Mouse (Mus musculus): ENCODE results near the gene Mpz. TPM values are rescaled to one million over a fixed set of nuclear protein-coding genes. Genes with fewer than 3 reads are reported as not detected.
"Not testable (repeated sequence)": the region's sequence is repeated elsewhere in the genome, so short reads cannot be mapped to it uniquely, and the experiment has no call there.

The Mpz gene
- total RNA-seq, 2 experiments from 2014 or later: not detected

DNA sequence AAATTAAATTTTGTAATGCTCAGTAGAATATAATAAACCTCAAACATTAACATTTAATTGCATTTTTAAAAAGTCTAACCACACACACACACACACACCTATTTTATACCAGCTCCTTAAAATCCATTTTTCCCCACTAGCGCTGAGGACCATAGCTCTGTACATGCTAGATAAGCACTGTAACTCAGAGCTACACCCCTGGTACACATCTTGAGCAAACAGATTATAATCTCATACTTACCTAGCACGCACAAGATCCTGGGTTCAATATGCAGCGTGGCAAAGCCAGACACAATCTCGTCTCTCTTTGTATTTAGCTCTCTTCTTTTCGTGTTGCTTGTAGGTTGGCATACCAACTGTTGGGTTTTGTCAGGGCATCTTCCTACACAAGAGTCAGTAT lies 26.1 kb upstream of the Mpz start:
- ATAC-seq (ENCODE audit: poor library complexity, severe bottlenecking): no peak

DNA sequence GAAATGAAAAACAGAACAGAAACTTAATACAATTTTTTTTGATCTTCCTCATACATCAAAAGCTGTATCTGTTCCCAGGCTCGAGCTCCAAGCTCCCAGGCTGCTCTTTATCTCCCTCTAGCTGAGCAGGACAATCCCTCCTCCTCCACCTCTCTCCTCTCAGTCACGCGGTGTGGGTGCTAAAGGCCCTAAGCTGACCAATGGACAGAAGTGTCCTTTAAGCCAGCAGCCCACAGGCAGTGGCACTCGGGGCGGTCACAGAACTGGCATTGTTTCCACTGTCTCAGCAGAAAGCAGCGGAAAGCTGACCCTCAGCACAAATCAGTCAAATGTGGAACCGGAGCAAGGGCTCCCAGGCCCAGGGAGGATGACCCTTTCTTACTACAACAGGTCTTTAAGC lies 21.3 kb upstream of the Mpz start:
- ATAC-seq (ENCODE audit: poor library complexity, severe bottlenecking): no peak

DNA sequence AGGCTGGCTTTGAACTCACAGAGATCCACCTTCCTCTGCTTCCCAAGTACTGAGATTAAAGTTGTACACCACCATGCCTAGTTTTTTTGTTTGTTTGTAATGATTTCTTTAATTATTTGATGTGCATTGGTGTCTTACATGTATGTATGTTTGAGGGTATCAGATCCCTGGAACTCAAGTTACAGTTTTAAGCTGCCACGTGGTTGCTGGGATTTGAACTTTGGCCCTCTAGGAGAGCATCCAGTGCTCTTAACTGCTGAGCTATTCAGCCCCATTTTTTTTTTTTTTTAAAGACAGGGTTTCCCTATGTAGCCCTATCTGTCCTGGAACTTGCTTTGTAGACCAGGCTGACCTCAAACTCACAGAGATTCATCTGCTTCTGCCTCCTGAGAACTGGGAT lies 19.5 kb upstream of the Mpz start:
- no peak for ATAC-seq (ENCODE audit: poor library complexity, severe bottlenecking)

DNA sequence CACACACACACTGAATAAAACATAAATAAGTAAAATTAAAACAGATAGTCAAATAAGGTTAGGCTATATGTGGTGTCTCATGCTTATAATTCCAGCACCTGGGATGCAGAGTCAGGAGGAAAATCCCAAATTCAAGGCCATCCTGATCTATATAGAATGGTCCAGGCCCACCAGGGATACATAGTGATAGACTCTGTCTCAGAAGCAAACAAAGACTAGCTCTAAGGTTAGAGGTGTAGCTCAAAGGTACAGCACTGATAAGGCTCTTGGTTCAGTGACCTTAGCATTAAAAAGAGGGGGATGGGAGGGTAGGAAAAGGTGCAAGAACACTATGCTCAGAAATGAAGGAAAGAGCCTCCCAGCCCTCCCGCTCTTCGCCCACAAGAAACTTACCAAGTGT lies 14.9 kb upstream of the Mpz start:
- ATAC-seq (ENCODE audit: poor library complexity, severe bottlenecking): no peak

DNA sequence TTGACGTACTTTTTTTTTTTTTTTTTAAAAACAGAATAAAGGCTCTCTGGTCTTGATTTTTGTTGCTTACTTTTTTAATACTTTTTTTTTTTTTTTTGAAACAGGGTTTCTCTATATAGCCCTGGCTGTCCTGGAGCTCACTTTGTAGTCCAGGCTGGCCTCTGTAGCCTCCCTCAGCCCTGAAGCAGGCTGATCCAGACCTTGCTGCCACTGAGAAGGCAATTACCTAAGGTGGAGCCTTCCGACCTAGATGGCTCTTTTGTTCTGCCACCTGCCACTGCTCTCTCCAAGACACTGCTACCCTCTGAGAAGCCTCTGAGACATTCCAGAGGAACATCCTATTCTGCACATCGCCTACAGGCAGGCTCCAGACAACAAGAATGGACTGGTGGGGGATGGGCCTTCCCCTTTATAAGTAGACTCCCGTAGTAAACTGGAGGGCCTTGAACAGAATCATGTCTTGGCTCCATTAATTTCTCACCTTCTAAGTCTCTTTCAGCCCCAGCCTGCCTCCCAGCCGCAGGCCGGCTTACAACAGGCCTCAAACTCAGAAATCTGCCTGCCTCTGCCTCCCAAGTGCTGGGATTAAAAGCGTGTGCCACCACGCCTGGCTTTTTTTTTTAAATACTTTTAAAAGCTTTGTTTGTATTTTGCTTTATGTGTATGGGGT lies 12.9 kb upstream of the Mpz start:
- ATAC-seq (ENCODE audit: poor library complexity, severe bottlenecking): not testable (repeated sequence)

DNA sequence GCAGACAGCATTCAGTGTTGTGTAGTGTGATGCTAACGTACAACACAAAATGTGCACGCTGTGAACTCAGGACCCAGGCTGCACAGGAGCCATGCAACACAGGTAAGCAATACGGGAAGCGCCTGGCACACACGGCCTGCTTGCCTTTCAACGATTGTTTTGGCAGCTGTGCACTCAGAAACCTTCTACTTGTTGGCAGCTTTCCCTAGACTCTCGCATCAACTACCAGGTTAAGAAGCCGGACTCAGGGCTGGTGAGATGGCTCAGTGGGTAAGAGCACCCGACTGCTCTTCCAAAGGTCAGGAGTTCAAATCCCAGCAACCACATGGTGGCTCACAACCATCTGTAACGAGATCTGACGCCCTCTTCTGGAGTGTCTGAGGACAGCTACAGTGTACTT lies 7.5 kb upstream of the Mpz start:
- ATAC-seq (ENCODE audit: poor library complexity, severe bottlenecking): not testable (repeated sequence)

DNA sequence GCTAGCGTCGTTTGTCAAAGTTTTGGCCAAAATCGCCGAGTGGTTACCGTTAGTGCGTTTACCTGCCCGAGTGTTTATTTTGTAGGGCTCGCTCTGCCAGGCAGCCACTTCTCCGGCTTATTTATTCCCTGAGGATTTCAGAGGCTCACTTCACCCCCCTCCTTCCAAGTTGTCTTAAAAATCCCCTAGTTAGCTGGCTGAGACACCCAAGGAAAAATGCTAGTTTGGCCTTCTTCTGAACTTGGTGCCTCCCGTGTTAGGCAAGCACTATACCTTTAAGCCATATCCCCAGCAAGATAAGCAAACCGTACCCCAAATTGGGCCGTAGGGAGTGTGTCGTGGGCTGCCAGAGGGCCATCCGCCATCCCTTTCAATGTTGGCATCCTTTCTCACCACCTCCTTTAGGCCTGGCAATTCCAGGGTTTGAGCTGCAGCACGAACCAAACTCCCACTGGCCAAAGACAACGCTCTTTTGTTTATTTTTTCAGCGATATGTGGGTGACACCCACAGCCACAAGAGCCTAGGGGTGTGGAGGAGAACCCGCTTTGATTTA lies 404 bp downstream of the Mpz start:
- ATAC-seq (ENCODE audit: poor library complexity, severe bottlenecking): peak; percentile 9; the same call in 1 of the 2 replicates

DNA sequence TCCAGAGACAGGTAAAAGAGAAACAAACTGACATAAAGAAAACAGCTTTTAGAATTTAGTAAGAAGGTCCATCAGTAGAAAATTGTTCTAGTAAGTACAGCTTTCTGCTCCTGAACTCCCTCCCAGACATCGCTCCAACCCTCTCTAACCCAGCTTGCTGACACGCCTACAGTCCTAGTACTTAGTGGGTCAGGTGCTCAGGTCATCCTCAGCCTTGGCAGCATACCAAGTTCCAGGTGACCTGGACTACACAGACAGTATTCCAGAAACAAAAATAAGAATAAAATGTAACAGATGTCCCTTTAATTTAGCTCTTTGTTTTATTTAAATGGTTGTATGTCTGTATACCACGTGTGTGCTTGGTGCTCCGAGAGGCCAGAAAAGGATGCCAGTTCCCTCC lies 1.5 kb downstream of the Mpz start:
- ATAC-seq (ENCODE audit: poor library complexity, severe bottlenecking): no peak

DNA sequence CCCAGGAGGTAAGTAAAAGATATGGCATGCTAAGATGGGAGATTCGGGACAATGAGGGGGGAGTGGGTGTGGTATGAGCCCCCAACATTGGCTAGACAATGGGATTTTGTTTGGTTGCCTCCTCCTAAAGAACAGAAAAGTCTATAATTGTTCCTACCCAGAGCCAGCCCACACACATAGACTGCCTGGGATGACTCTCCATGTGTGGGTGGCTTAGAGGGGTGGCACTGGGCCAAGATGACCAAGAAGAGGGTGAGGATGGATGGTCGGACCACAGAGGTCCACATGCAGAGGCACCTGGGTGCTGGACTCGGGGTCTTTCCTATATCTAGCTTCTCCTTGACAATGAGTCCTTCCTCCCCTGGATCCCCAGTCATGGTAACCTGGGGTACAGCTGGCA lies 6.1 kb downstream of the Mpz start:
- ATAC-seq (ENCODE audit: poor library complexity, severe bottlenecking): no peak

DNA sequence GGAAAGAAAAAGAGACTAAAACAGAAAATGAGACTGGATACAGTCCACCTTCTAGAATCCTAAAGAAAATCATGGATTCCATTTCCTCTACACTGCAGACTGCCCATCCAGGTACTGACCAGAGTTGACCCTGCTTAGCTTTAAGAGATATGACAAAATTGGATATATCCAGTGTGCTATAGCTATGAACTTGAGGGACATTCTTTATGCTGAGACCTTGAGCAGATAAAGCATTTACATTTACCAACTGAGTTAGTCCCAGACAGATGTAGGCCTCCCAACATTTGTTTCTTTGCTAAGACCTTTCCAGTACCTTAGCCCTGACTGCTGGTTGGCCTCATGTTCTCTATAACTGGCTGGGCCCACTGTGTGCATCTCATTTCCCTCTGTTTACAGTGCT lies 7.5 kb downstream of the Mpz start:
- ATAC-seq (ENCODE audit: poor library complexity, severe bottlenecking): no peak

DNA sequence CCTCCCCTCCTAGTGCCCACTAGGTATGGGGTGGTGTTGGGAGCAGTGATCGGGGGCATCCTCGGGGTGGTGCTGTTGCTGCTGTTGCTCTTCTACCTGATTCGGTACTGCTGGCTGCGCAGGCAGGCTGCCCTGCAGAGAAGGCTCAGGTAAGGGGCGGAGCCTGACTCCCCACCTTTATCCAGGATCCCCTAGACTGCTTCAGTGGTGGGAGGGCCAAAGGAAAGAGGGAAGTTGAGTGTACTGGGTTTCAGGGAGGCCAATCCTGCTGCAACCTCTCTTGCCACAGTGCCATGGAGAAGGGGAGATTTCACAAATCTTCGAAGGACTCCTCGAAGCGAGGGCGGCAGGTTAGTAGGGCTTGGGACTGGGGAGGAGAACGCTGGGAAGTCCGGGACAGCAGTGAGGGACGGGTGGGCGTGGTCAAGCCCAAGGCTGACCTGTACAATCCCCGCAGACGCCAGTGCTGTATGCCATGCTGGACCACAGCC lies 9.0 kb downstream of the Mpz start:
- peak; percentile 70 for ATAC-seq (ENCODE audit: poor library complexity, severe bottlenecking)

DNA sequence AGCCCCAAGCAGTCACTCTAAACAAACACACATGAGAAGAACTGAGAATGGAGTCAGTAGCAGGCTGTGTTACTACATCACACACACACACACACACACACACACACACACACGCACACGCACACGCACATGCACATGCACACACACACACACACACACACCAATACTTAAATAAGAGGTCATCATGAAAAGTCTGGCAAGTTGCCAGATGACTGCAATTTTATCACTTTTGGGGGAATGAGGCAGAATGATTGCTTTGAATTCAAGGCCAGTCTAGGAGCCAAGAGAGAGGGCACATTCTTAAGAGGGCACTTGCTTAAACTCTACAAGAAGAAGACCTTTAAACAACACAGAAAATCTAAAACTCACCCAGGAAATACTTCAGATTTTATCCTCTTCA lies 12.0 kb downstream of the Mpz start:
- ATAC-seq (ENCODE audit: poor library complexity, severe bottlenecking): no peak

DNA sequence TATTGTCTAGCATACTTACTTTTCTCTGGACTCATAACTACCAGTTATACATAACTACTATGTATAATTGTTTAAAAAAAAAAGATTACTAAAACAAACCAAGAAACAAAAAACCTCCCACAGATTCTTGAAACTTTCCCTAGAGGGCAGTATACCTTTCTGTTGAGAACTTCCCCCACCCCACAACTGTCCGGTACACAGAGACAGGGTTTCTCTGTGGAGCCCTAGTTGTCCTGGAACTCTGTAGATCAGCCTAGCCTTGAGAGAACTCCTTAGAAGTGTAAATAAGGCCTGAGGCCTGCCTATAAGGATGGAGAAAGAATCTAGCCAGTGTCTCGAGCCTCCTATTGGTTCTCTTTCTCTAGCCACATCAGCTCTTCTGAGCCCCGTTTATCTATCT lies 13.7 kb downstream of the Mpz start:
- 0 out of 2 replicates have a peak, but pooled peaks have one; percentile 39 for ATAC-seq (ENCODE audit: poor library complexity, severe bottlenecking)

DNA sequence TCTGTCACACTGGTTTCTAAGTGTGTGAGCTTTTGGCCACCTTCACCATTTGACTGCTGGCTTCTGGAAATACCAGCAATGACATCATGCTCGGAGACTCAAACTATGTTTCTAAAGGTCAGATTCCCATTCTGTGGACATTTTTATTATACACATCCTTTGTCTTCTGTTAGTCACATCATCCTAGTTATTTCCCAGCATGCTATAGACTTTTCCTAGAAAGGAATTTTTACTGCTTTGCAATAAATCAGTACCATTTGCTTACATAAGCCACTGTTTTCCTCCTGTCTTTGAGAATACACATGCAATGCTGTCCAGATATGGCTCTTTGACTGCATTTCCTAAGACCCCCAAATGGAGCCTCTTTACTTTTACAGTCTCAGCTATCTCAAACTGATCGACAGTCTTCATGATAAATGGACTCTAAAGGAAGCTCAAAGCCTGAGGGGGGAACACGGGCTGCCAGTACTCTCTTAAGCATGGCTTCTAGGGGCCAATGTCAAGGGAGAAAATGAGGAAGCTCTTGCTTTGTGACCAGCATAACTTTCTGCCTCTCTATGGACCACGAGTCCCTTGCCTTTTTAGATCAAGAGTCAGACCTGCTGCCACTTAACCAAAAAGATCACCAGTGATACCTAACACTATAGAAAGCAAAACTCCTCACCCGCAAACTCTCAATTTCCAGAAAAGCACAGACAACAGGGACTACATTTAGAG lies 15.3 kb downstream of the Mpz start:
- ATAC-seq (ENCODE audit: poor library complexity, severe bottlenecking): no peak

DNA sequence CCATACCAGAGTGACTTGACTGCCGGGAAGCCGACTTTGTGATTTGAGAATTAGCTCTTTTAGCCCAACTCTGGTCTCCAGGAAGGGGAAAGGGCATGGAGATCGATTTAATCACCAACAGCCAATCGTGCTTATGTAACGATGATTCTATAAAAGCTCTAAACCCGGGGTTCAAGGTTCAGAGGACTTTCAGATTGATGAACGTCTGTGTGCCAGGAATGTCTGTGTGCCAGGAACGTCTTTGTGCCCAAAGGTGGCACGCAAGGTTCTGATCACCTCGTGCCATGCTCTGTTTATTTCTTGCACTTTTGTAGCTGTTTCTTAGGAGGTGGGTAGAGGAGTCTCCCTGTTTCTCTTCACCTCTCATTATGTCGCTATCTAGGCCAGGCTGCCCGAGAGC lies 18.4 kb downstream of the Mpz start:
- no peak for ATAC-seq (ENCODE audit: poor library complexity, severe bottlenecking)

DNA sequence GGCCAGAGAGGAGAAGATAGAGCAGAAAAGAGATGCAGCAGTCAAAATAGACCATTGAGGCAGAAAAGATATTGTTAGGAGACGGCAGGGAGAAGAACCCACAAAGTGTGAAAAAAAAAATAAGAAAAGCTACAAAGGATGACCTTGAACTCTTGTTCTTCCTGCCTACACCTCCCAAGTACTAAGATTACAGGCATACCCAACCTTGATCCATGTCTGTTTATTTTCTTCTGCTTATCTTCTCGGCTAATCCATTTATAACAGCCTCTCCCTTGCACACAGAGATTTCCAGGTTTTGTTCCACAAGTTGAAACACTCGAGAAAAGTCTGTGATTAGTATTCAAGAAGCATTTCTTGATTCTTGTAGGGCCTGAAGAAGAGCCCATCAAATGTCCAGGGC lies 19.4 kb downstream of the Mpz start:
- ATAC-seq (ENCODE audit: poor library complexity, severe bottlenecking): no peak

DNA sequence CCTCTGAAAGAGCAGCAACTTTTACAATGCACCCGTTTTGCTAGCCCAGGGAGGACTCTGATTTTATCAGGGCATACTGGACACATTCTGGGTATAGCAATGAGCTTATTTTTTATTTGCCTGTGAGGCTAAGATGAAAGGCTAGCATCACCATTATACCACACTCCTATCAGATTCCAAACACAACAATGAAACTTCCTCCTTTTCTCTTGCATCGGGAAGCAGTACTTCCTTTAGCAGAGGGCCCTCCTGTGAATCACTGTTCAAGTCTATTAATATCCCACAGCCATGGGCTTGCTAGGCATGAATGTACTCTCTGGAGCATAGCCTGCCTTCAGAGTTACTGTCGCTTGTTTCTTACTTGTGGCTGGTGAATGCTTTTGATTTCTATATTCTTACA lies 20.6 kb downstream of the Mpz start:
- no peak for ATAC-seq (ENCODE audit: poor library complexity, severe bottlenecking)

DNA sequence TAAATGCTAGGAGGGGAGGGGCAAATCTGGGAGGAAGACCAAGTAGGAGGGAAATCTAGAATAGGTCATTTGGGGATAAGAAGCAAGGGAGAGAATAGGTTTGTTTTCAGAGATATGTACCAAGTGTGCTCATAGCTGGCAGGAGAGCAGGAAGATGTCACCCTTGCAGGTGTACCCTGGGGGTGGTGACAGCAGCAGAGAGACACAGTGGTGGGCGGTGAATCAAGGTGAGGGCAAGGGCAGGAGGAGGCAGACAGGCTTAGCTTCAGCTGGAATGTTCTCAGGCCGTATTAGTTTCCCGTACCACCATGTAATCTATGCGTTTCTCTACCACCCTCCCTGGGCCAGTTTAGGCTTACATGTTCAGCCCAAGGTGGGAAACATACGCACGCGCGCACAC lies 22.3 kb downstream of the Mpz start:
- ATAC-seq (ENCODE audit: poor library complexity, severe bottlenecking): no peak

DNA sequence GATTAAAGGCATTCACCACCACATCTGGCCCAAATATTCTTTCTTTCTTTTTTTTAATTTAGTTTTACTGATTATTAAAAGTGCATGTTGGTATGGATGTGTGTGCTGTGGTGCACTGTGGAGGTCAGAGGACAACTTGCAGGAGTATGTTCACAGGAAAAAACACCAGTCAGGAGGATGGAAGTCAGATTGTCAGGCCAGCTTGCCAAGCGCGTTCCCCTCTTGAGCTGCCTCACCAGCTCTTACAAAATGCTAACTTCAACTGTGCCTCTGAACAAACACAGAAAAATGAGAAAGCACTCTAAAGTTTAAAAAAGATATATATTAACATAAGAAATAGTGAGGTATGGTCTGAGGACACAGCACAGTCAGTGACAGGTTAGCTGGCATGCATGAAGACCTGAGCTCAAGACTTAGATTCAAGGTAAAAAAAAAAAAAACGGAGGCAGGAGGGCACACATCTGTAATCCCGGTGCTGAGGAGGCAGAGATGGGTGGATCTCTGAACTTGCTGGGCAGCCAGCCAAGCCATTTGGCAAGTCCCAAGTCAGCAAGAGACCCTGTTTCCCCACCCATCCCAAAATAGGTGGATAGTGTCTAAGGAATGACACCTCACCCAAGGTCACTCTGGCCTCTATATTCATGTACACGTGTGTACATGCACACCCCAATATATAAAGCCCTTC lies 29.1 kb downstream of the Mpz start:
- ATAC-seq (ENCODE audit: poor library complexity, severe bottlenecking): no peak

DNA sequence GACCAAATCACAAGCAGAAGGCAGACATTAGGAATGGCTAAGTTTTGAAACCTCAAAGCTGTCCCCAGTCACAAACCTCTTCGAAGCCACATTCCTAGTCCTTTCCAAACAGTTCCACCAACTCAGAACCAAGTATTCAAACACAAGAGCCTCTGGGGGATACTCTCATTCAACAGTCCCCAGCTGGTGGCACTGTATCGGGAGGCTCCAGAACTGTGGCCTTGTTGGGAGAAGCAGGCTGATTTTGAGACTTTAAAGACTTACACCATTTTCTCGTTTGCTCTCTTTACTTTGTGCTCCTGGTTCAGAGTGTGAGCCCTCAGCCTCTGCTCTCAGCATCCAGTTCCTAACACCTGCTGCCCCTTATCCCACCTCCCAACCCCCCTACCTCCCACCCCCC lies 32.5 kb downstream of the Mpz start:
- ATAC-seq (ENCODE audit: poor library complexity, severe bottlenecking): no peak

DNA sequence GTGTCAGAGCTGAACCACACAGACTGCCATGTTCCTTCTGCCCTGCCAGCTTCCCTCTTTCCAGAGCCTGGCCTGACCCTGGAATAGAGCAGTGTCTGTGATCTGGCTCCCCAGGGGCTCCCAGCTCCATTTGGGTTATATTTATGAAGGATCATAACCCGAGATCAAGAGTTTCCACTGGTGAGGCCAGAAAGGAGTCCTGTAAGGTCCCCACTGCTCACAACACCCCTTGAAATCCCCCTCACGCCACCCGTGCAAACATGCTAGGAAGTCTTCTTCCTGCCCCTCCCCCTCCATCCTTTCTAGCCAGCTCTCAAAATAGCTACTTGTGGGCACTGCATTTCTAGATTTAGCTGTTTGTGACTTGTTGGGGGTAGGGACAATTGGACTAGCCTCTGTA lies 33.1 kb downstream of the Mpz start:
- ATAC-seq (ENCODE audit: poor library complexity, severe bottlenecking): no peak

DNA sequence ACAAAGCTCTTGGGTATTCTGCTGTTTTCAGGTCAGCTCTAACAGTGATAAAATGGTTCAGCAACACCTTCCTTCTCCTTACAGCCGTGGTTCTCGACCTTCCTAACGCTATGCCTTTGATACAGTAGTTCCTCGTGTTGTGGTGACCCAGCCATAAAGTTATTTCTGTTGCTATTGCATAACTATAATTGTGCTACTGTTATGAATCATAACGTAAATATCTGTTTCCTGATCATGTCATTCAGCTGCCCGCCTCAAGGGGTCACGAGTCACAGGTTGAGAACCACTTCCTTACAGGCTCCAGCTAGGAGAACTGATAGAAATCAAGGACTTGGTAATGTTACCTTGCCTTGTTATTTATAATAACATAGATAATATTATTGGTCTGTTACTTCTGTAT lies 33.8 kb downstream of the Mpz start:
- ATAC-seq (ENCODE audit: poor library complexity, severe bottlenecking): peak; percentile 94
